Mouse (Mus musculus): ENCODE measurements around the gene Peg10. TPM values are rescaled to one million over a fixed set of nuclear protein-coding genes. Genes with fewer than 3 reads are reported as not detected.

Peg10 gene
- polyA plus RNA-seq (2021; fragmentation: Nextera tagmentation): 0.72 and 0.86 TPM in 2 replicates
- long read RNA-seq, experiment 1: 0 reads
- long read RNA-seq, experiment 2: 0 reads

DNA sequence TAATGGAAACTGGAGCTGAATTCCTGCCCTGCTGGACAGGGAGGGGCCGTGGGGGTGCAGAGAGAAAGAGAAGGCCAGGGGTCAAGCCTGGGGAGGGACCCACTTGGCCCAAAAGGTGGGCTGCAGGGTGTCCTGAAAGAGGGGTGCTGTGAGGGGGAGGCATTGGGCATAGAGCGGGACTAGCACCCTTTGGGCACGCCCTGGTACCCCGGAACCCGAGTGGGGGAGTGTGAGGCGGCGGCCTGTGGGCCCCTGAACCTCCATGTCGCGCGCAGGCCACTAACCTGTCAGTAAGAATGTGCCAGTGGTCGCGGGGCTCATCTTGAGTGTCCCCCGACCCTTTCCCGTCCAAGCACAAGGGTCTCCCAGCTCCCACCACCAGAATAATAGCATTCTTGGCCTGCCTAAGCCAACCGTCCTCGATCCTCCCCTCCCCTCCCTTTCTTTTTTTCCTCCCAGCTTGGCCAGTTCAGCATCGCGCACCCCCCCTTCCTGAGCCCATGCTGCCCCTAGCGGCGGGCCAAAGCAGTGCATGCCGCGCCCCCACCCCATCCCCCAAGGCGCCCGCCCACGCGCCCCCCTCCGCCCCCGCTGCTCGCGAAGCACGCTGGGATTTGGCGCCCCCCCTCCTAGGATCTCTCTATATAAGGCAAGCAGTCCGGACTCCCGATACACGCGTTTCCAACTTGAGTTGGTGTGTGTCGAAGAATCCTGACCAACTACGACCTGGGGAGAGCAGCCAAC lies at the start of gene Peg10, which contains the start of gene Sgce:
Gene Peg10, plus strand, starts transcription at position 611 of the 744 bp plus-strand sequence.
Gene Sgce, minus strand, starts transcription at position 512 of the 744 bp plus-strand sequence.

Other genes with a start within 250 kb of the Peg10 start
- gene Col1a2, start 242.5 kb upstream of the Peg10 start, polyA plus RNA-seq (2021; fragmentation: Nextera tagmentation): 1.6 and 2.2 TPM in 2 replicates
- 13.0 and 15.2 TPM in 2 replicates for gene Casd1, start 146.5 kb upstream of the Peg10 start, polyA plus RNA-seq (2021; fragmentation: Nextera tagmentation)
- 24.4 and 27.9 TPM in 2 replicates for gene Sgce, start 99 bp upstream of the Peg10 start, polyA plus RNA-seq (2021; fragmentation: Nextera tagmentation)
- gene Ppp1r9a, start 155.6 kb downstream of the Peg10 start, polyA plus RNA-seq (2021; fragmentation: Nextera tagmentation): 52.1 and 67.4 TPM in 2 replicates